Mouse (Mus musculus) megakaryocyte, embryonic 14.5 days (primary cell): ENCODE data around the gene Mfsd5.

Experiments
- FLI1 ChIP-seq: IDR thresholded peaks from 2 replicates; pipeline ENCODE4 v1.6.1; 2012; ENCODE audit warnings: low read length, inconsistent platforms, mixed read lengths
- GATA1 ChIP-seq: IDR thresholded peaks from 3 replicates; pipeline ENCODE4 v1.6.1; 2012; ENCODE audit warnings: mixed read lengths, low read length, inconsistent platforms, borderline replicate concordance

GRCm38 (mm10) chr15:102258581-102259253 is 20.5 kb upstream of the Mfsd5 start:
- no peak for TF ChIP-seq FLI1
- no peak for TF ChIP-seq GATA1
